Mouse (Mus musculus): ENCODE measurements around the gene Ifitm3.

- no peak for TF ChIP-seq CTCF (IDR thresholded peaks at IDR 0.05; ENCODE audit: low read depth, low read length)
- no peak for TF ChIP-seq POLR2A (IDR thresholded peaks at IDR 0.05; ENCODE audit: borderline replicate concordance, low read depth, low read length)
Observed at GRCm38 (mm10) chr7:140991117-140991689, 19.4 kb downstream of the Ifitm3 start.
